In the genomic region with DNA sequence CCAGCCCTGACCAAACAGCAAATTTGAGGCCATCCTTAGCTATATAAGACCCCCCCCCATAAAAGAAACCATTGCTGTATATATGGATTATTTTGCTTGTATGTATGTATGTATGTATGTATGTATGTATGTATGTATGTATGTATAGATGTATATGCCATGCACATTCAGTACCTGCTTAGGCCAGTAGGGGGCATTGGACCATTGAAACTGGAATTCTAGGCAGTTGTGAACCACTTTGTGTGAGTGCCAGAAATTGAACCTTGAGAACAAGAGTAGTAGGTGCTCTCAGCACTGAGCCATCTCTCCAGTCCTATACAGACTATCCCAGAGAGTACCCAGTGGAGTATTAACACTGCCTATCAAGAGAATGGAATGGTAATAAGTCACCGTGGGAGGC, we compare ENCODE assay signal across 13 mouse cellular contexts.
A peak's percentile ranks its signal among the peaks of the same experiment; 100 is the strongest.
DNase-seq lines count a peak whose midpoint lies in the region; ATAC-seq and TF ChIP-seq lines count a peak whose summit lies in the region.
"Had no signal": no experiment of that assay in that cellular context is flagged by ENCODE, and none has a peak within 500 bp of the region (broad histone marks: within the 10 kb centered on the region; RNA-seq: fewer than 3 reads in every experiment).

No protein-coding gene starts in this region.

- 97% methylated on average over 1 of the region's 1 CpGs for WGBS in forebrain, embryonic 11.5 days
- WGBS in forebrain, embryonic 15.5 days: 98% methylated on average over 1 of the region's 1 CpGs
- 66% methylated on average over 1 of the region's 1 CpGs for WGBS in liver, postnatal 0 days (ENCODE audit: insufficient replicate concordance)
- 91% methylated on average over 1 of the region's 1 CpGs for WGBS in liver, embryonic 12.5 days (ENCODE audit: insufficient replicate concordance)
- 94% methylated on average over 1 of the region's 1 CpGs for WGBS in limb, embryonic 10.5 days

- no peaks in the 10 kb centered on the region for H3K9me3 ChIP-seq in forebrain, embryonic 11.5 days (ENCODE audit: control insufficient read depth, low read length)
- H3K9me3 ChIP-seq in forebrain, embryonic 15.5 days: no peaks in the 10 kb centered on the region
- H3K9me3 ChIP-seq in liver, postnatal 0 days (ENCODE audit: low read length): no peaks in the 10 kb centered on the region
- no peaks in the 10 kb centered on the region for H3K9me3 ChIP-seq in liver, embryonic 12.5 days (replicated peaks)
- H3K9me3 ChIP-seq in limb, embryonic 10.5 days (replicated peaks): no peaks in the 10 kb centered on the region
- H3K9me3 ChIP-seq: heart, embryonic 12.5 days; stomach, embryonic 15.5 days had no signal

- H3K27me3 ChIP-seq in forebrain, embryonic 11.5 days (ENCODE audit: control insufficient read depth, insufficient read depth, low read length): no peaks in the 10 kb centered on the region
- H3K27me3 ChIP-seq in forebrain, embryonic 15.5 days: no peaks in the 10 kb centered on the region
- H3K27me3 ChIP-seq in liver, postnatal 0 days (ENCODE audit: insufficient read depth, low read length): no peaks in the 10 kb centered on the region
- H3K27me3 ChIP-seq in liver, embryonic 12.5 days (replicated peaks): no peaks in the 10 kb centered on the region
- no peaks in the 10 kb centered on the region for H3K27me3 ChIP-seq in limb, embryonic 10.5 days (ENCODE audit: low read depth, poor library complexity, severe bottlenecking)
- H3K27me3 ChIP-seq: heart, embryonic 12.5 days; stomach, embryonic 15.5 days had no signal

- peak; percentile 52 for TF ChIP-seq CTCF in liver, postnatal 0 days (IDR thresholded peaks at IDR 0.05; ENCODE audit: low read depth)

- TF ChIP-seq EP300 in liver, postnatal 0 days (IDR thresholded peaks at IDR 0.05; ENCODE audit: low read depth): no peak

- H3K9ac ChIP-seq in forebrain, embryonic 11.5 days (ENCODE audit: low read length): no peak overlapping the region
- H3K9ac ChIP-seq in forebrain, embryonic 15.5 days (replicated peaks): no peak overlapping the region
- no peak overlapping the region for H3K9ac ChIP-seq in liver, postnatal 0 days (replicated peaks)
- H3K9ac ChIP-seq in liver, embryonic 12.5 days: no peak overlapping the region
- H3K9ac ChIP-seq: heart, embryonic 12.5 days; stomach, embryonic 15.5 days had no signal

- no peak overlapping the region for H3K27ac ChIP-seq in forebrain, embryonic 11.5 days (ENCODE audit: low read depth, low read length)
- H3K27ac ChIP-seq in forebrain, embryonic 15.5 days (replicated peaks): no peak overlapping the region
- H3K27ac ChIP-seq in liver, postnatal 0 days (ENCODE audit: low read depth): no peak overlapping the region
- no peak overlapping the region for H3K27ac ChIP-seq in liver, embryonic 12.5 days
- H3K27ac ChIP-seq in limb, embryonic 10.5 days: peak overlapping the region; percentile 56; the same call in 1 of the 2 replicates
- H3K27ac ChIP-seq: stomach, embryonic 15.5 days had no signal

- no peaks in the 10 kb centered on the region for H3K4me1 ChIP-seq in forebrain, embryonic 11.5 days (replicated peaks; ENCODE audit: control insufficient read depth, insufficient read depth, low read length)
- H3K4me1 ChIP-seq in forebrain, embryonic 15.5 days: no peaks in the 10 kb centered on the region
- H3K4me1 ChIP-seq in liver, postnatal 0 days (ENCODE audit: insufficient read depth): peaks cover 3% of the 10 kb centered on the region; the same call in 1 of the 2 replicates
- peaks cover 17% of the 10 kb centered on the region; the same call in 1 of the 2 replicates for H3K4me1 ChIP-seq in liver, embryonic 12.5 days
- peaks cover 33% of the 10 kb centered on the region for H3K4me1 ChIP-seq in limb, embryonic 10.5 days
- H3K4me1 ChIP-seq: stomach, embryonic 15.5 days had no signal

- no peak overlapping the region for H3K4me3 ChIP-seq in forebrain, embryonic 11.5 days (ENCODE audit: low read depth, low read length)
- H3K4me3 ChIP-seq in forebrain, embryonic 15.5 days: no peak overlapping the region
- no peak overlapping the region for H3K4me3 ChIP-seq in liver, postnatal 0 days (ENCODE audit: low read depth, low read length)
- no peak overlapping the region for H3K4me3 ChIP-seq in liver, embryonic 12.5 days
- H3K4me3 ChIP-seq in limb, embryonic 10.5 days: no peak overlapping the region
- H3K4me3 ChIP-seq: heart, embryonic 12.5 days; stomach, embryonic 15.5 days had no signal

- peak; percentile 52 for DNase-seq in forebrain, embryonic 11.5 days (ENCODE audit: low spot score)
- no peak for DNase-seq in liver, postnatal 0 days
- DNase-seq in ES-CJ7 (ENCODE audit: low read depth, low spot score): peak; percentile 60
- no peak for DNase-seq in limb, embryonic 10.5 days (ENCODE audit: low spot score)
- no peak for DNase-seq in spleen, postnatal 36 days (ENCODE audit: low spot score in 2 of 2)
- DNase-seq in heart, postnatal 10 days: no peak
- DNase-seq: cerebellum, postnatal 25 days; kidney, adult 11 months had no signal

- H3K4me2 ChIP-seq in forebrain, embryonic 11.5 days (ENCODE audit: low read depth, low read length, severe bottlenecking): no peak overlapping the region
- no peak overlapping the region for H3K4me2 ChIP-seq in forebrain, embryonic 15.5 days (replicated peaks)
- no peak overlapping the region for H3K4me2 ChIP-seq in liver, postnatal 0 days (ENCODE audit: low read depth, low read length)
- H3K4me2 ChIP-seq in liver, embryonic 12.5 days: no peak overlapping the region
- H3K4me2 ChIP-seq: heart, embryonic 12.5 days; stomach, embryonic 15.5 days had no signal

- H3K36me3 ChIP-seq in forebrain, embryonic 11.5 days (ENCODE audit: control insufficient read depth, insufficient read depth, low read length): no peaks in the 10 kb centered on the region
- H3K36me3 ChIP-seq in forebrain, embryonic 15.5 days: no peaks in the 10 kb centered on the region
- H3K36me3 ChIP-seq in liver, postnatal 0 days (replicated peaks; ENCODE audit: insufficient read depth, low read length): no peaks in the 10 kb centered on the region
- no peaks in the 10 kb centered on the region for H3K36me3 ChIP-seq in liver, embryonic 12.5 days
- peaks cover 2% of the 10 kb centered on the region for H3K36me3 ChIP-seq in limb, embryonic 10.5 days

- ATAC-seq in forebrain, embryonic 11.5 days (replicated peaks; ENCODE audit: low FRiP score): no peak
- ATAC-seq in forebrain, embryonic 15.5 days (replicated peaks): no peak
- ATAC-seq in liver, postnatal 0 days: no peak
- ATAC-seq in liver, embryonic 12.5 days: no peak
- ATAC-seq: forebrain, embryonic 14.5 days had no signal

- intact Hi-C loops in heart, postnatal 10 days (cut with DNase I): no loop called here

Comparison
In these comparisons a context has a peak if more than half of its experiments do, and no peak if none do; other contexts are left out.
1. DNase-seq: peak in forebrain, embryonic 11.5 days (single experiment) and ES-CJ7 (single experiment); none in liver, postnatal 0 days (single experiment), limb, embryonic 10.5 days (single experiment), spleen, postnatal 36 days (0 of 2) and heart, postnatal 10 days (0 of 2).